In genomic region chr14:117700670-117701280, GRCm38 (mm10) we compare ENCODE assay signal across 17 mouse cellular contexts.
"Had no signal": no experiment of that assay in that cellular context is flagged by ENCODE, and none has a peak within 500 bp of the region (broad histone marks: within the 10 kb centered on the region; RNA-seq: fewer than 3 reads in every experiment).

No protein-coding gene starts in this region.

- H3K4me1 ChIP-seq: liver, embryonic 12.5 days; neural tube, embryonic 13.5 days; neural tube, embryonic 15.5 days had no signal

- H3K4me3 ChIP-seq: liver, embryonic 12.5 days; myocyte; neural tube, embryonic 13.5 days; neural tube, embryonic 15.5 days had no signal

- H3K9ac ChIP-seq: liver, embryonic 12.5 days; liver, embryonic 14.5 days; lung, embryonic 14.5 days; neural tube, embryonic 13.5 days; neural tube, embryonic 15.5 days had no signal

- H3K27me3 ChIP-seq: liver, embryonic 12.5 days; neural tube, embryonic 13.5 days; neural tube, embryonic 15.5 days had no signal

- H3K27ac ChIP-seq: liver, embryonic 12.5 days; liver, embryonic 14.5 days; neural tube, embryonic 13.5 days; neural tube, embryonic 15.5 days had no signal

- DNase-seq: lung, adult 18-20 months; lung, embryonic 14.5 days; lung, postnatal 10 days; lung, postnatal 4 days; retina, postnatal 1 day; right cerebral cortex, adult 18-20 months; right cerebral cortex, postnatal 25 days; right cerebral cortex, postnatal 4 days; spleen, adult 18-20 months; thymus, adult 2 months; thymus, postnatal 25 days; thymus, postnatal 4 days had no signal

- H3K36me3 ChIP-seq: liver, embryonic 12.5 days; neural tube, embryonic 13.5 days; neural tube, embryonic 15.5 days had no signal

- ATAC-seq: liver, embryonic 12.5 days had no signal

- H3K9me3 ChIP-seq: neural tube, embryonic 13.5 days; neural tube, embryonic 15.5 days had no signal

- H3K4me2 ChIP-seq: liver, embryonic 12.5 days; lung, embryonic 14.5 days; neural tube, embryonic 13.5 days; neural tube, embryonic 15.5 days had no signal
